Comparison of ENCODE assay signal across 9 mouse cellular contexts in genomic region chr5:112607867-112608516, GRCm38 (mm10). TPM values are rescaled to one million over a fixed set of nuclear protein-coding genes. Genes with fewer than 3 reads are reported as not detected.
DNase-seq lines count a peak whose midpoint lies in the region; ATAC-seq and TF ChIP-seq lines count a peak whose summit lies in the region.
"Had no signal": no experiment of that assay in that cellular context is flagged by ENCODE, and none has a peak within 500 bp of the region (broad histone marks: within the 10 kb centered on the region; RNA-seq: fewer than 3 reads in every experiment).

No protein-coding gene starts in this region.

- no peak for DNase-seq in hindbrain, embryonic 14.5 days (ENCODE audit: low spot score)
- DNase-seq in adrenal gland, postnatal 36 days: peak; percentile 22 to 33
- peak; percentile 24 for DNase-seq in gastrocnemius, postnatal 10 days
- no peak for DNase-seq in heart, adult 18-20 months
- no peak for DNase-seq in left cerebral cortex, adult 9 months (ENCODE audit: low spot score in 2 of 2)
- DNase-seq in heart, adult 2 months: no peak

- no peak for TF ChIP-seq EP300 in heart, adult 2 months (IDR thresholded peaks at IDR 0.05; ENCODE audit: insufficient read depth, low read depth, low read length)

- intact Hi-C loops in heart, adult 2 months (cut with DNase I): no loop called here

- H3K36me3 ChIP-seq in hindbrain, embryonic 15.5 days: no peaks in the 10 kb centered on the region
- no peaks in the 10 kb centered on the region for H3K36me3 ChIP-seq in hindbrain, embryonic 14.5 days (replicated peaks; ENCODE audit: control insufficient read depth, insufficient read depth)
- no peaks in the 10 kb centered on the region for H3K36me3 ChIP-seq in midbrain, embryonic 12.5 days
- no peaks in the 10 kb centered on the region for H3K36me3 ChIP-seq in heart, adult 2 months (ENCODE audit: control insufficient read depth, insufficient read depth, low read length)

- H3K4me3 ChIP-seq in hindbrain, embryonic 15.5 days: no peak overlapping the region
- H3K4me3 ChIP-seq in hindbrain, embryonic 14.5 days (replicated peaks; ENCODE audit: low read length): no peak overlapping the region
- H3K4me3 ChIP-seq in midbrain, embryonic 12.5 days: no peak overlapping the region
- H3K4me3 ChIP-seq in heart, adult 2 months: no peak overlapping the region
- H3K4me3 ChIP-seq: myocyte had no signal

- H3K4me2 ChIP-seq in hindbrain, embryonic 15.5 days: no peak overlapping the region
- no peak overlapping the region for H3K4me2 ChIP-seq in hindbrain, embryonic 14.5 days (replicated peaks)
- no peak overlapping the region for H3K4me2 ChIP-seq in midbrain, embryonic 12.5 days (replicated peaks)

- H3K9me3 ChIP-seq in hindbrain, embryonic 15.5 days: no peaks in the 10 kb centered on the region
- no peaks in the 10 kb centered on the region for H3K9me3 ChIP-seq in hindbrain, embryonic 14.5 days (ENCODE audit: control insufficient read depth, low read length)
- no peaks in the 10 kb centered on the region for H3K9me3 ChIP-seq in midbrain, embryonic 12.5 days

- no peak for ATAC-seq in hindbrain, embryonic 15.5 days (ENCODE audit: low FRiP score, low read depth)
- no peak for ATAC-seq in hindbrain, embryonic 14.5 days (ENCODE audit: low FRiP score)
- ATAC-seq in midbrain, embryonic 12.5 days (ENCODE audit: low FRiP score, low read depth): no peak

- TF ChIP-seq POLR2A in heart, adult 2 months (IDR thresholded peaks at IDR 0.05; ENCODE audit: insufficient read depth, low read depth, low read length): no peak

- H3K27me3 ChIP-seq in hindbrain, embryonic 15.5 days: no peaks in the 10 kb centered on the region
- no peaks in the 10 kb centered on the region for H3K27me3 ChIP-seq in hindbrain, embryonic 14.5 days (ENCODE audit: control insufficient read depth, insufficient read depth, low read length)
- H3K27me3 ChIP-seq in midbrain, embryonic 12.5 days: no peaks in the 10 kb centered on the region
- peaks cover 2% of the 10 kb centered on the region; the same call in 1 of the 2 replicates for H3K27me3 ChIP-seq in heart, adult 2 months (ENCODE audit: control insufficient read depth, insufficient read depth, low read length)

- WGBS in hindbrain, embryonic 15.5 days: 35% methylated on average over 9 of the region's 9 CpGs
- 44% methylated on average over 9 of the region's 9 CpGs for WGBS in hindbrain, embryonic 14.5 days
- 66% methylated on average over 9 of the region's 9 CpGs for WGBS in midbrain, embryonic 12.5 days
- 33% methylated on average over 9 of the region's 9 CpGs for WGBS in heart, adult 2 months

- H3K79me2 ChIP-seq in heart, adult 2 months (replicated peaks; ENCODE audit: control insufficient read depth, insufficient read depth, low read length): no peaks in the 10 kb centered on the region

- no peak for TF ChIP-seq CTCF in heart, adult 2 months (IDR thresholded peaks at IDR 0.05)

- H3K9ac ChIP-seq in hindbrain, embryonic 15.5 days: no peak overlapping the region
- no peak overlapping the region for H3K9ac ChIP-seq in hindbrain, embryonic 14.5 days
- no peak overlapping the region for H3K9ac ChIP-seq in midbrain, embryonic 12.5 days (replicated peaks)
- H3K9ac ChIP-seq in heart, adult 2 months (ENCODE audit: low read depth, low read length): no peak overlapping the region

- peak overlapping the region; percentile 37; the same call in 1 of the 2 replicates for H3K27ac ChIP-seq in hindbrain, embryonic 15.5 days (replicated peaks)
- no peak overlapping the region for H3K27ac ChIP-seq in hindbrain, embryonic 14.5 days
- H3K27ac ChIP-seq in midbrain, embryonic 12.5 days (replicated peaks): peak overlapping the region; percentile 43; the same call in 1 of the 2 replicates
- no peak overlapping the region for H3K27ac ChIP-seq in heart, adult 2 months

- H3K4me1 ChIP-seq in hindbrain, embryonic 15.5 days (replicated peaks): peaks cover 48% of the 10 kb centered on the region
- H3K4me1 ChIP-seq in hindbrain, embryonic 14.5 days (replicated peaks; ENCODE audit: control insufficient read depth, insufficient read depth, low read length): peaks cover 32% of the 10 kb centered on the region
- H3K4me1 ChIP-seq in midbrain, embryonic 12.5 days: peaks cover 7% of the 10 kb centered on the region; the same call in 1 of the 2 replicates
- H3K4me1 ChIP-seq in heart, adult 2 months (ENCODE audit: control insufficient read depth, insufficient read depth, low read length): no peaks in the 10 kb centered on the region

RNA-seq across cellular contexts. Expression of gene Sez6l, which starts 31.0 kb away (rescaled TPM):
- polyA plus RNA-seq in hindbrain, embryonic 15.5 days (2015; fragmentation: Nextera tagmentation; extraction: Ambion mirVana): 41.3 and 46.3 TPM in 2 replicates
- polyA plus RNA-seq in hindbrain, embryonic 14.5 days (2014; fragmentation: Nextera tagmentation; extraction: Ambion mirVana): 35.5 and 38.0 TPM in 2 replicates
- total RNA-seq in adrenal gland, postnatal 36 days (2021): 1 to 10 TPM; 3.6 to 8.7 TPM
- total RNA-seq in gastrocnemius, postnatal 10 days (2021): under 1 TPM; 0.42 to 0.72 TPM
- polyA plus RNA-seq in midbrain, embryonic 12.5 days (2016; fragmentation: Nextera tagmentation; extraction: Ambion mirVana): 16.4 and 18.7 TPM in 2 replicates
- total RNA-seq in heart, adult 18-20 months (2021): under 1 TPM; 0.05 to 0.10 TPM
- total RNA-seq in heart, adult 2 months (2021): under 1 TPM; 0.08 to 0.09 TPM
- 0.15 and 0.25 TPM in 2 replicates for polyA plus RNA-seq in heart, adult 2 months (2012; rRNA removed)
- polyA plus RNA-seq: myocyte had no signal

Comparison
In these comparisons a context has a peak if more than half of its experiments do, and no peak if none do; other contexts are left out.
1. H3K27ac ChIP-seq: peak in hindbrain, embryonic 15.5 days (single experiment) and midbrain, embryonic 12.5 days (single experiment); none in hindbrain, embryonic 14.5 days (single experiment) and heart, adult 2 months (single experiment).
2. DNase-seq: peak in adrenal gland, postnatal 36 days (2 of 2) and gastrocnemius, postnatal 10 days (single experiment); none in hindbrain, embryonic 14.5 days (single experiment), heart, adult 18-20 months (0 of 2), left cerebral cortex, adult 9 months (0 of 2) and heart, adult 2 months (0 of 2).